Mouse (Mus musculus): Measurements from ENCODE around the gene Cep164. TPM values are rescaled to one million over a fixed set of nuclear protein-coding genes. Genes with fewer than 3 reads are reported as not detected.

Cep164 gene
- polyA plus RNA-seq, 1 experiment from 2014 or later, result 22.0 TPM

DNA sequence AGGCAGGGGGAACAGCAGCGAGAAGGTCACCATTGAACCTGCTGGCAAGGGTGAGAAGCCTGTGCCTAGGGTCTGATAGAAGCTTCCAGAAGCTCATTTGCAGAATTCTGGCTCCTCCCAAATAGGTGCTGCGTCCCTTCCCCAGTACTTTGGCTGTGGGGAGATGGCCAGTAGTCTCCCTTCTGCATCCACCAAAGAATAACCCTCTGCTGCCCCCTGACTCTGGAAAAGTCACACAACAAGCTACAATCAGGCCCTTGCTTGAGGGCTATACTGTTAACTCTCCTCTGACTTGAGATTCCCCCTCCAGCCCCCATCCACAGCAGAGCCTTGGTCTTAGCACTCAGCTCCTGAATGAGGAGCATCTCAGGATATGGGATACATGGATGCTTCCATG, 87.9 kb downstream of the Cep164 start:
- no peak overlapping the region for H3K4me3 ChIP-seq (ENCODE audit: low read depth, low read length)
- H3K4me2 ChIP-seq (ENCODE audit: low read depth, low read length), result no peak overlapping the region
- H3K27me3 ChIP-seq (ENCODE audit: control insufficient read depth, insufficient read depth, low read length), result no peaks in the 10 kb centered on the region
- ATAC-seq (replicated peaks; ENCODE audit: insufficient number of reproducible peaks, low FRiP score, low TSS enrichment, low read depth) (no peak), DNase-seq (ENCODE audit: low spot score) (peak; percentile 23)
- no peaks in the 10 kb centered on the region for H3K4me1 ChIP-seq (ENCODE audit: control insufficient read depth, insufficient read depth, low read length)
- H3K27ac ChIP-seq (replicated peaks; ENCODE audit: low read depth, low read length), result no peak overlapping the region
- no peak overlapping the region for H3K9ac ChIP-seq (replicated peaks; ENCODE audit: low read length)
- no peaks in the 10 kb centered on the region for H3K9me3 ChIP-seq (replicated peaks; ENCODE audit: control insufficient read depth, low read length)
- WGBS, result 65% methylated on average over 2 of the region's 2 CpGs
- H3K36me3 ChIP-seq (replicated peaks; ENCODE audit: control insufficient read depth, insufficient read depth, low read depth, low read length), result no peaks in the 10 kb centered on the region

DNA sequence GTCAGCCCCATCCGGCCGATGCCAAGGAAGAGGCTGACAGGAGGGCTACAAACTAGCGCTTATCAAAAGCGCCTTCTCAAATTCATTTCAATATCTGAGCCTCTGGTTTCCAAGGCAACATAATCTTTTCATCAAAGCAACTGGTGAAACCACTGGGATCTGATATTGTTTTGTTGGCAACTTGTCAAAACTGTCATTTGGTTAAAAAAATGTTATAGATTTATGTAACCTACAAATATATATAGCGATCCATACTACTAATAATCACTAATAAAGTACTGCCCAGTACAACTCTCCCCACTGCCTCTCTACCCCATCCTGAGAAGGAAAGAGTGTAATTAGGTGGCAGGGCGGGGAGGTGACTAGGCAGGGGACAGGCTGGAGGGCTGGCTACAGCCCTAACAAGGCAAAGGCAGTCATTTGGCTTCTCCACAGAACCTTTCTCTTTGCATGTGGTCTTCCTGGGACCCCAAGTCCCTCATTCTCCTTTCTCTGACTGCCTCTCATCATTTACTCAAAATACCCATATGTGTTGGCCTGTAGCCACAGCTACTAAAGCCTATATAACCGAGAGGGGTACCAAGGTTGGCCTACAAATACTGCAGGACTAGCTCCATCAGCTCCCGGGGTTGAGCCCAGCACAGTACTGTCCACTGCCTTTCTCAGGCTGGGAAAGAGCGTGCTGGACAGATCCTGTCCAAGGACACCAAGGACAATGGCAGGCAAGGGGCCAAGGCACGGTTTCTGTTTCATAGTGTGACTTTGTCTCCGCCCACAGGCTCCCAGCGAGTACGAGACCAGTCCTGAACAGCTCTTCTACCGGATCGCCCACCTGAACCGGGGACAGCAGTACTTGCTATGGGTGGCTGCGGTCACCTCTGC, 88.5 kb downstream of the Cep164 start:
- 70% methylated on average over 17 of the region's 17 CpGs for WGBS

DNA sequence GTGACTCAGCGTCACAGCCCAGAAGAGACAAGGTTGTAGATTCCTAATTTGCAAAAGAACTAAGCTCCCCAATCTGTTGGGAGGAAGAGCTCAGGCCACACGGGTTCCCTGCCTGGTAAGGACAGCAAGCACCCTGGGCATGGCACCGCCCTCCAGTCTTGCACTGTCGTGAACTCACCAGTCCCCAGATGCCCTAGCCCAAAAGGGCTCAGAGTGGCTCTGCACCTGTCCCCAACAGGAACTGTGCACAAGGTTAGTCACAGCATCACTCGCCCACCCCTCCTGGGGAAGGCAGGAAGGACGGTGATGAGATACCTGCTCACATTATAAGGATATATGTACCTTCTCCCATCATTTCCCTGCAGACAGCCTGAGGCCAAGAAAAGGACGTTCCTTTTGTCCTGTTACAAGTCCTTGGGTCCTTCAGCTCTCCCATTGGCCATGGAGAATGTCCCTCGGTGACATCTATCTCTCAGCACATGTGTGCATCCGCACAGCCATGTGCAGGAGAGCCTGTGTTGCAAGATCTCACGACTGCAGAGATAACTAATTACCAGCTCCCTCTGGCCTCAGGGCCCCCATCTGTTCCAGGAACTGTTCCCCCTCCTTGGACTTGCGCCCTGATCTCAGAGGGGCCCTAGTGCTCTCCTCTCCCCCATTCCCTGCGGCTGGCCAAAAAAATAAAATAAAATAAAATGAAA, 89.3 kb downstream of the Cep164 start:
- Histone ChIP-seq H3K4me1 (ENCODE audit: control insufficient read depth, insufficient read depth, low read length) (no peaks in the 10 kb centered on the region), H3K4me3 (ENCODE audit: low read depth, low read length) (no peak overlapping the region), H3K36me3 (replicated peaks; ENCODE audit: control insufficient read depth, insufficient read depth, low read depth, low read length) (no peaks in the 10 kb centered on the region), H3K9me3 (replicated peaks; ENCODE audit: control insufficient read depth, low read length) (no peaks in the 10 kb centered on the region), H3K27ac (replicated peaks; ENCODE audit: low read depth, low read length) (no peak overlapping the region), H3K4me2 (ENCODE audit: low read depth, low read length) (no peak overlapping the region), H3K9ac (replicated peaks; ENCODE audit: low read length) (no peak overlapping the region), H3K27me3 (ENCODE audit: control insufficient read depth, insufficient read depth, low read length) (no peaks in the 10 kb centered on the region)
- ATAC-seq (replicated peaks; ENCODE audit: insufficient number of reproducible peaks, low FRiP score, low TSS enrichment, low read depth), result no peak
- WGBS, result 70% methylated on average over 12 of the region's 12 CpGs
- DNase-seq (ENCODE audit: low spot score), result no peak

More for the DNA sequence above, 88.5 kb downstream of the Cep164 start:
- no peaks in the 10 kb centered on the region for H3K27me3 ChIP-seq (ENCODE audit: control insufficient read depth, insufficient read depth, low read length)
- ATAC-seq (replicated peaks; ENCODE audit: insufficient number of reproducible peaks, low FRiP score, low TSS enrichment, low read depth), result no peak
- no peak overlapping the region for H3K27ac ChIP-seq (replicated peaks; ENCODE audit: low read depth, low read length)
- H3K36me3 ChIP-seq (replicated peaks; ENCODE audit: control insufficient read depth, insufficient read depth, low read depth, low read length), result no peaks in the 10 kb centered on the region
- no peaks in the 10 kb centered on the region for H3K9me3 ChIP-seq (replicated peaks; ENCODE audit: control insufficient read depth, low read length)
- H3K9ac ChIP-seq (replicated peaks; ENCODE audit: low read length), result no peak overlapping the region
- no peak overlapping the region for H3K4me2 ChIP-seq (ENCODE audit: low read depth, low read length)
- H3K4me1 ChIP-seq (ENCODE audit: control insufficient read depth, insufficient read depth, low read length), result no peaks in the 10 kb centered on the region
- H3K4me3 ChIP-seq (ENCODE audit: low read depth, low read length), result no peak overlapping the region
- no peak for DNase-seq (ENCODE audit: low spot score)

DNA sequence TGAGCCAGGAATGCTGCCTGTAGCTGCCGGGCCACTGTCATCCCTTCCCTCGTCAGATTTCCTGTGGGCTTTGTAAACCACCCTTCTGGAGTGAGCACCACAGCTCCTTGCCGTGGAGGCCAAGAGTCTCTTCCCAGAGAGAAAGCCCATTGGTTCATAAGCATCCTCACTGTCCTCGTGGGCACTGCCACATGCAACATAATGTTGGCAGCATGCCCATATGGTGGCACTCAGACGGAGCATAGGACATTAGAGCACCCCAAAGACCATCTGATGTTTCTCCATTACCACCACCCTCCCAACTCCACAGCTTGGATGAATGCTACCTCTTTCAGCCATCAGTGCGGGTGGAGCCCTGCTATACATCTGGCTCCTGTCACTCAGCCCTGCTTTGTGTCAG, 95.2 kb downstream of the Cep164 start:
- H3K27me3 ChIP-seq (ENCODE audit: control insufficient read depth, insufficient read depth, low read length), result no peaks in the 10 kb centered on the region

DNA sequence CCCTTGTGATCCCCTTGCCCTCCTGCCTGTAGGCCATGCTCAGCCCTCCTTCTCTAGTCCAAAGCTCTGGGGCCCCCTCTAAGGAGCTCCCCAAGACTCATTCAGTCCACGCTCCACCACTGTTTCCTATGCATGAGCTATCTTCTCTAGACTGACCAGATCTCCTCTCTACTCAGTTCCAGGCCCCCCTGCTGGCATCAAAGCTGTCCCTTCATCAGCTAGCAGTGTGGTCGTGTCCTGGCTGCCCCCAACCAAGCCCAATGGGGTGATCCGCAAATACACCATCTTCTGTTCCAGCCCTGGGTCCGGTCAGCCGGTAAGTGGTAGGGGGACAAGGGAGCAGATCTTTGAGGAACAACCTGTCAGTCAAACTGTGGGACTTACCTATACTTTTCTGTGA, 96.6 kb downstream of the Cep164 start:
- Histone ChIP-seq H3K27me3 (ENCODE audit: control insufficient read depth, insufficient read depth, low read length) (no peaks in the 10 kb centered on the region), H3K27ac (replicated peaks; ENCODE audit: low read depth, low read length) (no peak overlapping the region), H3K4me2 (ENCODE audit: low read depth, low read length) (no peak overlapping the region), H3K36me3 (replicated peaks; ENCODE audit: control insufficient read depth, insufficient read depth, low read depth, low read length) (no peaks in the 10 kb centered on the region), H3K9ac (replicated peaks; ENCODE audit: low read length) (no peak overlapping the region), H3K9me3 (replicated peaks; ENCODE audit: control insufficient read depth, low read length) (no peaks in the 10 kb centered on the region), H3K4me1 (ENCODE audit: control insufficient read depth, insufficient read depth, low read length) (no peaks in the 10 kb centered on the region), H3K4me3 (ENCODE audit: low read depth, low read length) (no peak overlapping the region)
- ATAC-seq (replicated peaks; ENCODE audit: insufficient number of reproducible peaks, low FRiP score, low TSS enrichment, low read depth) (no peak), DNase-seq (ENCODE audit: low spot score) (no peak)
- WGBS, result 86% methylated on average over 5 of the region's 5 CpGs

More for the DNA sequence above, 95.2 kb downstream of the Cep164 start:
- WGBS, result 77% methylated on average over 6 of the region's 6 CpGs
- H3K4me2 ChIP-seq (ENCODE audit: low read depth, low read length), result no peak overlapping the region
- no peaks in the 10 kb centered on the region for H3K4me1 ChIP-seq (ENCODE audit: control insufficient read depth, insufficient read depth, low read length)
- no peak overlapping the region for H3K4me3 ChIP-seq (ENCODE audit: low read depth, low read length)
- no peak for ATAC-seq (replicated peaks; ENCODE audit: insufficient number of reproducible peaks, low FRiP score, low TSS enrichment, low read depth)
- H3K36me3 ChIP-seq (replicated peaks; ENCODE audit: control insufficient read depth, insufficient read depth, low read depth, low read length), result no peaks in the 10 kb centered on the region
- no peak overlapping the region for H3K27ac ChIP-seq (replicated peaks; ENCODE audit: low read depth, low read length)
- no peak for DNase-seq (ENCODE audit: low spot score)
- H3K9me3 ChIP-seq (replicated peaks; ENCODE audit: control insufficient read depth, low read length), result no peaks in the 10 kb centered on the region
- H3K9ac ChIP-seq (replicated peaks; ENCODE audit: low read length), result no peak overlapping the region

DNA sequence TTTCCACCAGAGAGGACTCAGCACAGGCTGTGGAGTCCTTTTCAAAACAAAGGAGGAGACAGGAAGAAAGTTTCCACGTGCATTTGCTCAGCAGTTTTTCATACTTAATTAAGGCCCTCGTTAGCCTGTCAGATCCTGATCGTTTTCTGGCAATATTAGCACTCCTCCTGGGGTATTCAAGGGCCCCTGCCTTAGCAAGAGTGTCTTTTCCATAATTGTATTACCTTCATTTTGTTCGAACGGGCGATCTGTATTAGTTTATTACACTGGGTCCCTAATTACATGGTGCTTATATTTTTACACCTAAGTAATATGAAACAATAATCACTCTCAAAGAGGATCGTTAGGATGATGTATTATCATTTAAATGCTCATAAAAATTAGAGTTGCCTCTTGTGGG, 108.5 kb downstream of the Cep164 start:
- Histone ChIP-seq H3K4me3 (ENCODE audit: low read depth, low read length) (no peak overlapping the region), H3K36me3 (replicated peaks; ENCODE audit: control insufficient read depth, insufficient read depth, low read depth, low read length) (no peaks in the 10 kb centered on the region), H3K27me3 (ENCODE audit: control insufficient read depth, insufficient read depth, low read length) (no peaks in the 10 kb centered on the region), H3K9me3 (replicated peaks; ENCODE audit: control insufficient read depth, low read length) (no peaks in the 10 kb centered on the region), H3K27ac (replicated peaks; ENCODE audit: low read depth, low read length) (no peak overlapping the region), H3K9ac (replicated peaks; ENCODE audit: low read length) (no peak overlapping the region), H3K4me2 (ENCODE audit: low read depth, low read length) (no peak overlapping the region), H3K4me1 (ENCODE audit: control insufficient read depth, insufficient read depth, low read length) (no peaks in the 10 kb centered on the region)
- WGBS, result 58% methylated on average over 7 of the region's 7 CpGs
- ATAC-seq (replicated peaks; ENCODE audit: insufficient number of reproducible peaks, low FRiP score, low TSS enrichment, low read depth) (no peak), DNase-seq (ENCODE audit: low spot score) (no peak)

Other genes starting within 250 kb of the Cep164 start
- gene Bace1, start 9.9 kb upstream of the Cep164 start, polyA plus RNA-seq (2014; fragmentation: Nextera tagmentation; extraction: Ambion mirVana), result 17.8 and 22.8 TPM in 2 replicates
- gene Pcsk7, start 77.8 kb upstream of the Cep164 start, polyA plus RNA-seq (2014; fragmentation: Nextera tagmentation; extraction: Ambion mirVana), result 9.6 and 13.2 TPM in 2 replicates
- gene Rnf214, start 78.2 kb upstream of the Cep164 start, polyA plus RNA-seq (2014; fragmentation: Nextera tagmentation; extraction: Ambion mirVana), result 53.1 and 54.4 TPM in 2 replicates
- 14.1 and 16.3 TPM in 2 replicates for gene Tagln, start 107.4 kb upstream of the Cep164 start, polyA plus RNA-seq (2014; fragmentation: Nextera tagmentation; extraction: Ambion mirVana)
- 23.6 and 23.8 TPM in 2 replicates for gene Sidt2, start 126.6 kb upstream of the Cep164 start, polyA plus RNA-seq (2014; fragmentation: Nextera tagmentation; extraction: Ambion mirVana)
- gene Pafah1b2, start 184.0 kb upstream of the Cep164 start, polyA plus RNA-seq (2014; fragmentation: Nextera tagmentation; extraction: Ambion mirVana), result 227 and 229 TPM in 2 replicates
- 6.9 and 8.2 TPM in 2 replicates for gene Sik3, start 184.1 kb upstream of the Cep164 start, polyA plus RNA-seq (2014; fragmentation: Nextera tagmentation; extraction: Ambion mirVana)

Measured in embryonic facial prominence, embryonic 11.5 days (tissue).